Mouse (Mus musculus): ENCODE measurements around the gene Ssbp3.

Gene Ssbp3

DNA sequence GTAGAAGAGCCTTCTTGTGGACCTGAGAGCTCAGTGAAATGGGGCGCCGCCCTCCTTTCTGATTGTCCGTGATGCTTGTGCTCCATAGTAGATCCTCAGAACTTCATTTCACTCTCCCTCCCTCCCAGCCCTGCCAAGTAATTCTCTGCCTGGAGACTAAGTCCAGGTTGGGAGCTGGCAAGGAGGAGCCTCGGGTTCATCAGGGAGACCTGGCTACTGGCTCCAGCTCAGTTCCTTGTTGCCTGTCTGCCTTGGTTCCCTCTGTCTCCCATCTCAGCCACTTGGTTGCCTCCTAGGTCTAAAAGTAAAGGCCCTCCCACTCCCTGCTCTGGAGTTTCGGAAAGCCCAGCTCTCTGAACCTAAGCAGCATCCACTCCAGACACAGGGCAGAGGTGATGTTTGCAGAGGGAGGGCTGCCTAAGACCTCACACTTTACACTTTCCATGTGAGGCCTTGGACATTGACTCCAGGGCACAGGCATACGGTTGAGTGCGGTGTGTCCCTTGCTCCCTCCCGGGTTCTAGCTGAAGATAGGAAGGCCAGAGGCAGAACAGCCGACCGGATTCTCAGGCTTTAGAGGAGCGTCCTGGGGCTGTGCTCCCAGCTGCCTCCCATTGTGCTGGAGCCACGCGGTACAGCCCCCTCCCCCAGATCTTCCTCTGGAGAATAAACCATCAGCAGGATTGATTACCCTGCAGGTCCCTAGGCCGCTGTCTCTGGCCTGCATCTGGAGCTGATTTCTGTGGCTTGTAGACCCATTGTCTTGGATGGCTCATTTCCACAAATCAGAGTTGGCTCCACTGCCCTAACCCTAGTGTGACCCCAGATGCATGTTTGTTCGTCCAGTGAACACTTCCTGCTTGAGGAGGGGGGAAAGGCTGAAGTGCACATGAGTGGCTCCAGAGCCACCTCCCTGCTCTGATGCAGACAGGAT is 75.7 kb downstream of the Ssbp3 start:
- DNase-seq (ENCODE audit: low spot score), result no peak

DNA sequence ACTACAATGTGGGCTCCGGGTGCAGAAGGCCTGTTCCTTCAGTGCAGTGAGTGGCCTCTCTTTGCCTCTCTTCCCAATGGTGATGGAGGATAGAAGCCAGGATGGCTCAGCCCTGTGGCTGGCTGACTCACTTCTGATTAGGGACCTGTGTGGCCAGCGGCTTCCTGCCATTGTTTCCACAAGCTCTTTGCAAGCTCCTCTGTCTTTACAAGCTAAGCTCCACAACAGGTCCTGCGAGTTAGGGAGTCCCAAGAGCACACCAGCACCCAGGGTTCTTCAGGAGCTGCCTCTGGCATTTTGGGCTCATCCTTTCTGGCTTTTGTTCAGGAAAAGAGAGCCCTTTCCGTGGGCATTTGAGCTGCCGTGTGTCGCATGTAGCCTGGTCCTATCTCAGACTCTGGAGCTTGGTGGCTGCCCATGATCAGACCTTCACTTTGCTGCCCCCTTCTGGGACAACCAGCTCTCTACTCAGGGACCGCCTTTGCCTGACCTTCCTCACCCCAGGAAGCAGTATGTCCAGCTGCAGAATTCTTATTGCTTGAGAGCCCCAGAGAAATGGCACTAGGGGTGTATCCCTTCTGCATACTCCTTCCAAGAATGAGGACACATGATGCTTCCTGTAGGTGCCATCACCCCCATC is 77.3 kb downstream of the Ssbp3 start:
- DNase-seq (ENCODE audit: low spot score), result peak; percentile 69

DNA sequence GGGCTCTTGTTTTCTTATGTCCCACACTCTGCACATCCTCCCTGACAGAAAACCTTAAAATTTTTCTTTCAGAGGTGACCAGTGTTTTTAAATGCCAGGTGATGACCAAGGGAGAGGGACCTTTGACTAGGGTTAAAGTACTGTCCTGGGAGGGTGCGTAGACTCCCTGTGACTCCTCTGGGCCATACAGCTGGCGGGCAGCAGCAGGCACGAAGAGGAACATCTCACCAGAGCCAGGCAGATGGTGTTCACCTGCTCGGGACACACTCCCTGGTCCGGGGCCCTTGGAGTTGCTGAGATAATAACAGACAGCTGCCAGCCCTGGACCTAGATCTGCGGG is 78.4 kb downstream of the Ssbp3 start:
- DNase-seq (ENCODE audit: low spot score), result no peak

DNA sequence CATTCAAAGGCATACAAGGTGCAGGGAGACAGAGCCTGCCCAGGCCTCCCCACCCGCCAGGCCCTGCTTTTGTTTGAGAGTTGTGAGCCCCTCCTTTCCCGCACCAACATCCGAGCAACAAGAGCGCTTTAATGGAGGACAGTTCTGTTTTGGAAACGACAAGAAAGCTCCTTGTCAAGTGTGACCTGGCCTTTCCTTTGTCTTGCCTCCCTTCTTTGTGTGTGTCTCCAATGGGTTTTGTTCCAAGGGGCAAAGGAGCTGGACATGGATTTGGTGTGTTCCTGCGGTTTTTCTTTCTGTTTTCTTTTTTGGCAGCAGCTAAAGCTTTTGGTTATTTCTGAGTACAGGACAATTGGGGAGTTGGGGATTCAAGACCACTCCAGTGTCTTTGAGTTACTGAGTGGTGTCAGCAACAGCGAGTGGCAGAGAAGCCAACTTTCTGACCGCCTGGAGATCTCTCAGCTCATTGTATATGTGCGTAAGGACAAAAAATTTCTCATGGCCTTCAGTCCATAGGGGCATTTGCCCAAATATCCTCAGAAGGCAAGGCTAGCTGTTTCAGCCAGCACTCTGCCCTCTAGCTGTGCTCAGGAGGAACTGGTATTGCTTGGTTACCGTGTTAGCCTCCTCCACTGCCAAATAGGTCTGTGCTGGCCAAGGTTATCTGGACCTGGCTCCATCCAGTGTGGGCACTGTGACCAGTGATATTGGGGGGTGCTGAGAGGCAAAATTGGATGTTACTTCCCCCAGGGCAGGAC is 78.9 kb downstream of the Ssbp3 start:
- no peak for DNase-seq (ENCODE audit: low spot score)

DNA sequence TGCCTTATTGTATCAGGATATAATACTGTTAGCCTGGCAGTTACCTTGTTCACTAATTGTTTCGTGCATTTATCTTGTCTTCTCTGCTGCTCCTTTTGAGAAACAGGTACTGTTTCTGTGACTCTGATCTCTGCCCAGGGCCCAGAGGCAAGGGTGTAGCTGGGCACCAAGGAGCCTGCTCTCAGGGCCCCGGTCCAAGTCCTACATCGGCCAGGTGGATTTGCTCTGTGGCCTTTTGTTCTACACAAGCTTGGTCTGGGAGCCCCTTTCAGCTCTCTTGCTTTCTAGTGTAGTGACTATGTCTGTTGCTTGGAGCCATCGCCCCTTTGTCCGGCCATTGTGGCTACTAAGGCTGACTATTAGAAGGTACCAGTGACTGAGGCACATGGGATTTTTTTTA is 82.6 kb downstream of the Ssbp3 start:
- DNase-seq (ENCODE audit: low spot score), result no peak

DNA sequence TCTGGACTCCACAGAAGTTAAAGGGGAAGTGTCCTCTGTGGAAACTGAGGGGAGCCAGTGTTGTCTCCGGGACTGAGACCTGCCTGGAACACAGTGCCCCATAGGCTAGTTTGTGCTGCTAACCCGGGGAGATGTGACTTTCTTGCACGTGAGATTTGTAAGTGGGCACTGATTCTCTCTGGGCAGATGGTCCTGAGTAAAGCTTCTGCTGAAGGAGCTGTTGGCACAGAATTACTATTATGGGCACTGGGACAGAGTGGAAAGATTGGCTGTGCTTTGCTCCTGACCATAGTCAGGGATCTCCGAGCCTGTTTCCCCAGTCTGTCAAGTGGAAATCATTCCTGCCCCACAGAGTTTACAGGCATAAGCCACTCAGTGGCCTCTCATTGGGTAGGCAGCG is 83.8 kb downstream of the Ssbp3 start:
- no peak for DNase-seq (ENCODE audit: low spot score)

DNA sequence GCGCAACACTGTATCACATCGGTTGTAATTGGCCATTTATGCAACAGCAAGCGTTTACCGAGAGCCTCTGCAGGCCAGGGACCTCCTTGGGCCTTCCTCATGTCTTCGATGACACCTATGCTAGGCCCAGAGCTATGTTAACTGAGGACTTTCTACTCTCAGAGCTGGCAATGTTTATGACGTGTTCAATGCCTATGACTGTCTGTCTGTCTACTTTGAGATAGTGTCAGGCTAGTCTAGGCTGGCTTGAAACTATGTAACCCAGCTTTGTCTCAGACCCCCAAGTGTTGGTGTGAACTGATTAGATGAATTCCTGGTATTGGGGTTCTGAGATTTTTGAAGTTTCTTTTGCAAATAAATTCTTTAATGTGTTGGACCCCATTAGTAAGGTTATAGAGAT is 84.6 kb downstream of the Ssbp3 start:
- DNase-seq (ENCODE audit: low spot score), result no peak

DNA sequence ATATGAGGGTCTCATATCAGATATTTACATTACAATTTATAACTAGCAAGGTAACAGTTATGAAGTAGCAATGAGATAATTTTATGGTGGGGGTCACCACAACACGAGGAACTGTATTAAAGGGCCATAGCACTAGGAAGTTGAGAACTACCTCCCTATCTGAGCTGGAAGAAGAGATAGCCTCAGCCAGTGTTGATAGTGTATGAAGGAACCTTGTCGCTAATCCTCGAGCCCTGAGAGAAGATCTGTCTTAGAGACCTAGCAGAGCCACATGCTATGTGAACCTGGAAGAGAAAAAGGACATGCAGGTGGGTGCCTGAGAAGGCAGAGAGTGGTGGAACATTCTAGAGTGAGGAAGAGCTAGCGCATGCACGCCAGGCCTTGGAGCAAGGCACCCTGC is 85.0 kb downstream of the Ssbp3 start:
- no peak for DNase-seq (ENCODE audit: low spot score)

DNA sequence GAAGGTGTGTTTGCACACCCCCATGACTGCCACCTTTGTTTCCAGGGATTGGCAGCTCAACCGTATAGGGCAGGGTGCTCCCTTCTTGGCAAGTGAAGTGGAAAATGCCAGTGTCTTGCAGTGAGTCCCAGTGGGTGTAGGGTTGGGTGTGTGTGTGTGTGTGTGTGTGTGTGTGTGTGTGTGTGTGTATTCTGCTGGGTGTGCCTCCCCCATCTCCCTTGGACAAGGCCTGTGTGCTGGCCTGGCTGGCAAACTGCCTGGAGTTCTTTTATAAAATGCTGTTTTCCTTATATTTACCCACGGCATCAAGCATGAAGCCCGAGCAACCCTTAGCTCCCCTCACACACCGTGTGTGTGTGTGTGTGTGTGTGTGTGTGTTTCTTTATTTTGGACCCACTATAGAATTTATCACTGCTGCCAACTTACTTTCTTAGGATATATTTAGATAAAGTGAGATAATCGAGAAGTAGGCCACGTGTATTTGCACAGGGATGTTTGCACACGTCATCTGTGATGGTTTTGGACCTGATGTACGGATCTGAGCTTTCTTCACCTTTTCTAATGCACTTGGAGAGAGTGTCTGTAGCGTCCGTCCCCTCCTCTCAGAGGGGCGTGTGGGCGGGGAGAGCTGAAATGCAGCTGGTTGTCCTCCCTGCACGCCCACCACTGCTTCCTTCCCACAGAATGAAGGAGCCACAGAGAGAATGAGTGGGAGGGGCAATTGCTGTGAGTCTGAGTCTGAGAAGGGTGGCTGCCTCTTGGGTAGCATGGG is 86.0 kb downstream of the Ssbp3 start:
- DNase-seq (ENCODE audit: low spot score), result no peak

DNA sequence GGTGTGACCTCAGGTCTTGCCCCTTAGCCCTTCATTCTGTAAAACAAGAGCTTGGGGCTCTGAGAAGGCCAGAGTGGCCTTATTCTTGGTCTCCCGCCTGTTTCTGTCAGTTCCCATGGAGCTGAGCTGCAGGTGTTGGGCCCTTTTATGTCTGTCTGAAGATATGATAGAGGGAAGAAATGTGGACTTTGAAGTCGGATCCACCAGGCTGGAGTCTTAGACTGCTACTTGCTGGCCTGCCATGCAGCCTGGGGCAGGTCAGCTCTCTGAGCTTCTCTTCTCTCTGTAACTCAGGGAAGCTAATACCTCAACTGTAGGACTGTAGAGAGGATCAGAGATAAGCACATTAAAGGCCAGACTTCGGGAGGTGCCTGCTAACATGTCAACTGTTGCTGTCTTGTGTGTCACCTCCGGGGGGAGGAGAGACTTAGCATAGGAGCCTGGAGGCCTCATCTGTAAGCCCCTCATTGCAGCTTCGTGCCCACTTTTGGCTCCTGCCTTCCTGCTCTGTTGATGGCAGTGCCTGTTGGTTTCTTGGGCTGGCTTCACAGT is 90.8 kb downstream of the Ssbp3 start:
- no peak for DNase-seq (ENCODE audit: low spot score)

DNA sequence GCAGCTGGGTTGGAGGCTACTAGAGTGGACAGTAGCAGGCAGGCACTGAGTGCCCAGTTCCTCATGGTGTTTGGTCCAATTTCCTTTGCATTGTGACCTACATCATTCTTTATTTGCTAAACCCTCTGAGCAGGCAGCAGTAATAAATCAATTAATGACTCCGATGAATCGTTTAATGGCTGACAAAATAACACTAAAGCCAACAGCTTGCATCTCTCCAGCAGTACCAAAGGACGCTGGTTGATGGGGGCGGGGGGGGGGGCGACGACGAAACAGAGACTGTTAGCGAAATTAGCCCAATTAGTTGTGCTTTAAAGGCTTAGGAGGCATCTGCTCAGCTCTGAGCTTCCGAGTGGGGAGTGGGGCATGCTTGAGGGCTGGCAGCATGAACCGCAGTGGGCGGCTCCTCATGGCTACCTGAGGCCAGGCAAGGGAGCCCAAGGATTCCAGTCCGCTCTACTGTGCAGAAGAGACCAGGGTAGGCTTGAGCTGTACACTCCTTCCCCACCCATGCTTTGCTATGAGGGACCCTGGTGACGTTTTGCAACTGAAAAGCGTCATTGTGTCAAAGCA is 91.5 kb downstream of the Ssbp3 start:
- DNase-seq (ENCODE audit: low spot score), result no peak

DNA sequence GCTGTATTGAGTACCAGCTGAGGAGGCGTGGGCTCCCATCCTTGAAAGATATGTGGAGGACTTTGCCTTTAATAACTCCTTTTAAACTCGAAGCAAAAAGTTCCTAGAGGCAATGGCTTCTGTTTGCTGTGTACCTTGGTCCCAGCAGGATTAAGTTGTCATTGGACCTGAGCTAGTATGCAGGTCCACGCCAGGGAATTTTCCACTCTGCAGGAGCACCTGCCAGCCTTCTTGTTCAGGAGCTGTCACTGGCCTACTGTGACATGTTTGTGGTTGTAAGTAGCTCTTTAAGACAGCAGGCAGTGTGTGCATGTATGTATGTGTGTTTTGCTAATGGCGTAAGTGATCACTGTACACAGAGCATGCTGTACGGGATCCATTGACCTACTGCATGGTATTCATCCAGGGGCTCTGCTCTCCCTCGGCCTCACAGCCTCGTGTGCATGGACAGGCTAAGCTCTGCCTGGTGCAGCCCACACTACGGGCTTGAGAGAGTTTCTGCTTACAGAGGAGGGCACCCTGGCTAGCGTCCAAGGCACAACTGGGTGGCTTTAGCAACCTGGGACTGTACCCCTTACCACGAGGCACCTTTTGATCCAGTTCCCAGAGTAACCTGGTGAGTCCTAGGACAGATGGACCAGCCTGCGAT is 92.1 kb downstream of the Ssbp3 start:
- no peak for DNase-seq (ENCODE audit: low spot score)

DNA sequence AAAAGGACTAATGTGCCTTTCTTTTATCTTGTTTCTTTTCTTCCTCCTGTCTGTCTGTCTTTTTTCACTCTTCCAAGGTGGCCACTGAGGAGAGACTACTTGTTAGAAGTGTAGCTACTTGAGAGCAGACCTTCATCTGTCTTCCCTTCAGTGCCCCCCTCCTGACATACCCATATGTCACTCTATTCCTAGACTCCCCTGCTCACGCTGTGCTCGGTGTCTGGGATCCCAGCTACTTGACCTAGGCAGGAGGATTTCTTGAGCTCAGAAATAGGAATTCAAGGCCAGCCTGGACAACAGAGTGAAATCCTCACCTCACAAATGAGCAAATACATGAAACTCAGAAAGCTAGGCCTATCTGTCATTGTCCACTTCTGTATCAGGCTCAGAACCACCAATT is 92.7 kb downstream of the Ssbp3 start:
- DNase-seq (ENCODE audit: low spot score), result no peak

DNA sequence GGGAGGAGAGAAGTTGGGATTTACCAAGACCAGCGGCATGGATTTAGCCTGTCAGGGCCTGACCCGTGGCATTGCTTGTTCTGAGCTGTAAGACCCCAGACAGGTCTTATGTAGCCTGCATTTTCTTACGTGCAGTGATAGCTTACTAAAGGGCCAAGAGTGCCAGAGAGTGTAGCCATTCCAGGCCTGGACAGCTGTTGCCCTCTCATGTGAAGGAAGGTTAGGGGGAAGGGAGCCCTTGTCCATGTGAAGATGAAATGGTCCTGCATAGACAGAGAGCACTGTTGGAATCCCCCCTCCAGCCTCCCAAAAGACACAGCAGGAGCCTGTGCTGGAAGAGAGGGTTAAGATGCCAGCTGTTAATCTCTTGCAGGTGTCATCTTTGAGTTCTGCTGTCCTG is 93.3 kb downstream of the Ssbp3 start:
- no peak for DNase-seq (ENCODE audit: low spot score)

DNA sequence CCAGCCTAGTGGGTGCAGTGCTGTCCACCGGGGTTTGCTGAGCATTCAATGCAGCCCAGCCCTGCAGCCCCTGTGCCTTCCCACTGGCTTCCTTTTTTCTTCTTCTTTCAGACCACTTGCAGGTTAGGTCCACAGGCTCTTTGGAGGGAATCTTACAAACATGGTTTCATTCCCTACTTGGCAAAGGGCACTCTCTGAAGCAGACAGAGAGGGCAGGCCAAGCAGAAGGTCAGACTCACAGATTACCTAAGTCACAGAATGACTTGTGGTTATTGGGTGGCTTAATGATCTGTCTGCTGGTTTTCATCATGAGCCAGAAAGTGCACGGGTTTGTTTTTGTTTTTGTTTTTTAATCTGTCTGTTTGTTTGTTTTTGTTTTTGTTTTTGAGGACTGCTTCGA is 93.8 kb downstream of the Ssbp3 start:
- DNase-seq (ENCODE audit: low spot score), result no peak

DNA sequence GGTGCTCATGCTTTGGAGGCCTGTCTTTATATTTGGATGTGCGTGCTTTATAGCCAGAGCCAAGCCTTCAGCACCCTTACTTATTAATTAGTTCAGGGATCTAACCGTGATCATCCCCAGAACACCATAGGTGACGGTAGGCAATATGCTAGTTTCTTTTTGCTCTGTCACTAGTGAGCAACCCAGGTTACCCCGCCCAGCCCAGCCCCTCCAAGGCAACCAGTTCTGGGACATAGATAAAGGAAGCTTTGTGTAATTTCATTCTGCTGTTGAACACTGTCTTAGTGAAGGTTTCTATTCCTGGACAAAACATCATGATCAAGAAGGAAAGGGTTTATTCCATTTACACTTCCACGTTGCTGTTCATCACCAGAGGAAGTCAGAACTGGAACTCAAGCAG is 94.7 kb downstream of the Ssbp3 start:
- DNase-seq (ENCODE audit: low spot score), result no peak

DNA sequence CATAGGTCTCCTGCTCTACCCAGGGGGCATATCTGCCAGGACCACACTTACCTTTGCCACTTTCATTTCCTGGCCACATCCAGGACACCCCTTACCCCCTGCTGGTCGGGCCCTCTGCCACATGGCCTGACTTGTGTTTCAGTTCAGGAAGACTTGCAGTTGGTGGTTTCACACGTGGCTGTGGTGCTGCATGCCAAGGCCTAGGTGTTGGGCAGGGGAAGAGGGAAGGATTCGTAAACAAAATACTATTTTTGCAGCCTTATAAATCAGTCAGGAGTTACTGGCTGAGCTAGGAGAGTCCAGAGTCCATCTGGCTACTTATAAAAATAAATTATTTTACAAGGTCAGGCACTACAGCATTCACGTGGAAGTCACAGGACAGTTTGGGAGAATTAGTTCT is 95.7 kb downstream of the Ssbp3 start:
- no peak for DNase-seq (ENCODE audit: low spot score)

DNA sequence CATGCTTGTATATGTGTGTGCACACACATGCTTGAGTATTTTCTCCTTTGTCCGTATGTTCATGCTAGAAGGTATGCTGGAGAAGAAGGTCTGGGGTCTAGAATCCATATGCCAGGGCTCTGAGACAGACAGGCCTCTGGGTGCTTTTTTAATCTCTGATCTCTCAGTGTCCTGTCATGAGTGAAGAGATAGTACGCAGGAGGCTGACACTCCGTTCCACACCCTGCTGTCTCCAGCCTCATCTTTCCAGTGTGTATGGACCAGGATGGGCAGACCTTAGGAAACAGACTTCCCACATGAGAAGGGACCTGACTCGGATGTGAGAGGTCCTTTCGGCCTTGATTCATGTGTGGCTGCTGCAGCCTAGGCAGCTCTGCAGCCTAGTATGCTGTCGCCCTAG is 96.3 kb downstream of the Ssbp3 start:
- no peak for DNase-seq (ENCODE audit: low spot score)

DNA sequence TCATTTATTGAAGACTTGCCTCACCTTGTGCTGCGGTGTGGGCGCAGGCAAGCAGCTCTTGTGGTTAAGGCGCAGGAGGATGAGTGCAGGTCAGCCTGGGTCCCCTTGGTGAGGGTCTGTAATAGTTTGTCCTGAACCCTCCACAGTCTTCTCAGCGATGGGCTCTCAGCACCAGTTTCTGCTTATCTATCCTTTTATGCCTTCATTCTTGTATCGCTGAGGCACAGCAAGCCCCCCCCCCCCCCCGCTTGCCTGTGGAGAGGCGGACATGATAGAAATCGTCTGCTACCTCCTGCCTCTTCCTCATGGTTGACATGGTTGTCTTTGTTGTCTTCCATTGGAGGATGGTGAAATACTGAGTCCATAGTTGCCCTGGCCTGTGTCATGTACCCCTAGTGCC is 96.9 kb downstream of the Ssbp3 start:
- no peak for DNase-seq (ENCODE audit: low spot score)

DNA sequence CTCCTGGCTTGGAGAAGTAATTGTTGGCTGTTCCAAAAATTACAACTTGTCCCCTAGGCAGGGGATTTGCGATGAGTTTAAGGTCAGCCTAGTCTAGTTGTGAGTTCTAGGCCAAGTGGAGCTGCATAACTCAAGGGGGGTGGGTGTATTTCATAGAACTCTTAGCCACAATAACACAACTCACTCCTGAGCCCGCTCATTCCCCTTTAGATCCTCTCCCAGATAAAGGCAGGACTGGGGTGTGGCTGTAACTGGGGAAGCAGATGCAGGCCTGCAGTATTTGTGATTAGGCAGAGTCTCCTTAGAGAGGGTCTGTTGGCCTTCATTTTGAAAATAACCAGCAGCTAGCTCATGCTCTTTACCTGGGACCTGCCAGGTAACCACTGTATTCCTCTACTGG is 97.7 kb downstream of the Ssbp3 start:
- DNase-seq (ENCODE audit: low spot score), result no peak

DNA sequence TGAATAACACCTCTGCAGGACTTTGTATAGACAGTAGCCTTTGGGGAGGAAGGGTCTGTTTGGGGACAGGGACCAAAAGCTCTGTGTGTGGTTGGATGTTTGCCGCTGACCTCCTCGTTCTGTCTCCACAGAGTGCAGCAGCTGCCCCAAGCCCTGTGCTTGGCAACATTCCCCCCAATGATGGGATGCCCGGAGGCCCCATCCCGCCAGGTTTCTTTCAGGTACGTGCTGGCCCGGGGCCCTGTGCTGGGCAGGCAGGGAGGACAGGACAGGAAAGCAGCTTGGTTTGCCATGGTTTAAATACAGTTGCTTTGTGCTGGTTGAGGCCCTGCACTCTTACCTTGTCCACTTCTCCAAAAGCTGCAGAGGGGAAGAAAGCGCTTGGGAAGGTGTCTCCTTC is 99.0 kb downstream of the Ssbp3 start:
- DNase-seq (ENCODE audit: low spot score), result no peak
